In genomic region chr19:4711098-4711600, GRCm38 (mm10) we compare ENCODE assay signal across 9 mouse cellular contexts. TPM values are rescaled to one million over a fixed set of nuclear protein-coding genes. Genes with fewer than 3 reads are reported as not detected.
DNase-seq lines count a peak whose midpoint lies in the region; ATAC-seq and TF ChIP-seq lines count a peak whose summit lies in the region.
"Had no signal": no experiment of that assay in that cellular context is flagged by ENCODE, and none has a peak within 500 bp of the region (broad histone marks: within the 10 kb centered on the region; RNA-seq: fewer than 3 reads in every experiment).

TSS of gene Sptbn2 (plus strand) at chr19:4711167.

- WGBS in kidney, embryonic 15.5 days, result 12% methylated on average over 13 of the region's 13 CpGs
- 6% methylated on average over 13 of the region's 13 CpGs for WGBS in hindbrain, postnatal 0 days
- 16% methylated on average over 13 of the region's 13 CpGs for WGBS in limb, embryonic 15.5 days
- 14% methylated on average over 13 of the region's 13 CpGs for WGBS in stomach, embryonic 14.5 days

- peaks cover 14% of the 10 kb centered on the region for H3K4me1 ChIP-seq in kidney, embryonic 15.5 days
- peaks cover 4% of the 10 kb centered on the region for H3K4me1 ChIP-seq in hindbrain, postnatal 0 days (ENCODE audit: insufficient read depth, low read length)
- H3K4me1 ChIP-seq in limb, embryonic 15.5 days, result peaks cover 17% of the 10 kb centered on the region
- H3K4me1 ChIP-seq in stomach, embryonic 14.5 days (ENCODE audit: control insufficient read depth, insufficient read depth, low read length), result 0 out of 2 replicates have a peak, but pooled peaks cover 6% of the 10 kb centered on the region

- DNase-seq in kidney, adult 9 months, result no peak
- peak; percentile 45 for DNase-seq in embryo, embryonic 11 days
- DNase-seq in hindbrain, postnatal 0 days (ENCODE audit: low spot score), result peak; percentile 61
- no peak for DNase-seq in adrenal gland, postnatal 4 days (ENCODE audit: low spot score in 2 of 2)
- DNase-seq in gastrocnemius, adult 18-20 months (ENCODE audit: low spot score), result no peak

- no peaks in the 10 kb centered on the region for H3K36me3 ChIP-seq in kidney, embryonic 15.5 days
- H3K36me3 ChIP-seq in hindbrain, postnatal 0 days (ENCODE audit: insufficient read depth, low read length), result no peaks in the 10 kb centered on the region
- no peaks in the 10 kb centered on the region for H3K36me3 ChIP-seq in limb, embryonic 15.5 days
- H3K36me3 ChIP-seq in stomach, embryonic 14.5 days (ENCODE audit: control insufficient read depth, insufficient read depth, low read length), result no peaks in the 10 kb centered on the region

- H3K9me3 ChIP-seq in kidney, embryonic 15.5 days (replicated peaks), result no peaks in the 10 kb centered on the region
- H3K9me3 ChIP-seq in hindbrain, postnatal 0 days (ENCODE audit: low read length), result no peaks in the 10 kb centered on the region
- H3K9me3 ChIP-seq in limb, embryonic 15.5 days, result no peaks in the 10 kb centered on the region
- no peaks in the 10 kb centered on the region for H3K9me3 ChIP-seq in stomach, embryonic 14.5 days (ENCODE audit: control insufficient read depth, low read depth, low read length)

- TF ChIP-seq CTCF in hindbrain, postnatal 0 days (IDR thresholded peaks at IDR 0.05; ENCODE audit: low read depth), result no peak

- no peak for ATAC-seq in kidney, embryonic 15.5 days (replicated peaks; ENCODE audit: low FRiP score)
- ATAC-seq in hindbrain, postnatal 0 days, result peak; percentile 41; the same call in 1 of the 2 replicates
- no peak for ATAC-seq in limb, embryonic 15.5 days (ENCODE audit: insufficient number of reproducible peaks, low FRiP score, low TSS enrichment, low read depth)
- no peak for ATAC-seq in stomach, embryonic 14.5 days (ENCODE audit: insufficient number of reproducible peaks, insufficient read depth, low FRiP score, low read depth)

- peak within 1 kb of the TSS; percentile 52 for H3K4me3 ChIP-seq in kidney, embryonic 15.5 days (replicated peaks)
- peak within 1 kb of the TSS; percentile 80 for H3K4me3 ChIP-seq in hindbrain, postnatal 0 days (ENCODE audit: low read length)
- peak within 1 kb of the TSS; percentile 51 for H3K4me3 ChIP-seq in limb, embryonic 15.5 days
- H3K4me3 ChIP-seq in stomach, embryonic 14.5 days (ENCODE audit: low read depth, low read length), result peak within 1 kb of the TSS; percentile 51
- H3K4me3 ChIP-seq: myocyte had no signal

- no peak within 1 kb of the TSS for H3K27ac ChIP-seq in kidney, embryonic 15.5 days
- peak within 1 kb of the TSS; percentile 97 for H3K27ac ChIP-seq in hindbrain, postnatal 0 days
- no peak within 1 kb of the TSS for H3K27ac ChIP-seq in limb, embryonic 15.5 days
- H3K27ac ChIP-seq in stomach, embryonic 14.5 days (ENCODE audit: low read length), result no peak within 1 kb of the TSS

- peak within 1 kb of the TSS; percentile 35 for H3K9ac ChIP-seq in kidney, embryonic 15.5 days
- peak within 1 kb of the TSS; percentile 84 for H3K9ac ChIP-seq in hindbrain, postnatal 0 days (replicated peaks; ENCODE audit: low read length)
- H3K9ac ChIP-seq in limb, embryonic 15.5 days, result no peak within 1 kb of the TSS; the same call in 1 of the 2 replicates
- peak within 1 kb of the TSS; percentile 45 for H3K9ac ChIP-seq in stomach, embryonic 14.5 days (replicated peaks; ENCODE audit: low read depth, low read length)

- peaks cover 62% of the 10 kb centered on the region for H3K27me3 ChIP-seq in kidney, embryonic 15.5 days
- no peaks in the 10 kb centered on the region for H3K27me3 ChIP-seq in hindbrain, postnatal 0 days (ENCODE audit: insufficient read depth, low read length)
- H3K27me3 ChIP-seq in limb, embryonic 15.5 days, result peaks cover 57% of the 10 kb centered on the region
- H3K27me3 ChIP-seq in stomach, embryonic 14.5 days (ENCODE audit: control insufficient read depth, insufficient read depth, low read length), result peaks cover 23% of the 10 kb centered on the region; the same call in 1 of the 2 replicates

- peak within 1 kb of the TSS; percentile 89 for H3K4me2 ChIP-seq in kidney, embryonic 15.5 days
- peak within 1 kb of the TSS; percentile 90 for H3K4me2 ChIP-seq in hindbrain, postnatal 0 days (ENCODE audit: low read depth, low read length)
- H3K4me2 ChIP-seq in limb, embryonic 15.5 days, result peak within 1 kb of the TSS; percentile 95
- H3K4me2 ChIP-seq in stomach, embryonic 14.5 days (replicated peaks; ENCODE audit: low read depth, low read length), result peak within 1 kb of the TSS; percentile 99

RNA-seq across cellular contexts. Expression of gene Sptbn2, which starts in this region (rescaled TPM):
- 2.7 and 2.9 TPM in 2 replicates for polyA plus RNA-seq in kidney, embryonic 15.5 days (2015; fragmentation: Nextera tagmentation; extraction: Ambion mirVana)
- 143 and 164 TPM in 2 replicates for total RNA-seq in hindbrain, postnatal 0 days (2014; rRNA removed)
- 17.9 TPM in 2 replicates for polyA plus RNA-seq in hindbrain, postnatal 0 days (2015; fragmentation: Nextera tagmentation; extraction: Ambion mirVana)
- 5.5 TPM in 2 replicates for polyA plus RNA-seq in limb, embryonic 15.5 days (2015; fragmentation: Nextera tagmentation; extraction: Ambion mirVana)
- polyA plus RNA-seq in stomach, embryonic 14.5 days (2014; fragmentation: Nextera tagmentation; extraction: Ambion mirVana), result 3.7 and 3.9 TPM in 2 replicates
- 1 to 10 TPM; 4.7 to 5.3 TPM for total RNA-seq in adrenal gland, postnatal 4 days (2021)
- total RNA-seq in gastrocnemius, adult 18-20 months (2021), result under 1 TPM; 0.02 to 0.07 TPM

Comparison
In these comparisons a context has a peak if more than half of its experiments do, and no peak if none do; other contexts are left out.
1. RNA of gene Sptbn2 (total RNA-seq): 143 to 164 TPM in hindbrain, postnatal 0 days; 4.7 to 5.3 TPM in adrenal gland, postnatal 4 days and 0.02 to 0.07 TPM in gastrocnemius, adult 18-20 months; every median in the first group is over 10 times any median in the second.
2. DNase-seq: peak in embryo, embryonic 11 days (single experiment) and hindbrain, postnatal 0 days (single experiment); none in kidney, adult 9 months (single experiment), adrenal gland, postnatal 4 days (0 of 2) and gastrocnemius, adult 18-20 months (single experiment).
3. Peak in every context shown above with its lines, with median percentiles within 50 percentile points of each other: H3K4me2 ChIP-seq and H3K4me3 ChIP-seq.